Mouse (Mus musculus) heart, postnatal 0 days (tissue): ENCODE data around the gene Olfr556.

Experiments
- CTCF ChIP-seq: IDR thresholded peaks from 2 replicates; pipeline ENCODE4 v1.5.1; 2016; ENCODE audit warnings: antibody characterized with exemption, control low read depth, low read depth
- EP300 ChIP-seq: IDR thresholded peaks from 2 replicates; pipeline ENCODE4 v1.6.1; 2016; ENCODE audit warnings: antibody characterized with exemption, low read depth

- TF ChIP-seq CTCF (no peak), EP300 (no peak)
Observed at GRCm38 (mm10) chr7:102698461-102698860, 33.8 kb downstream of the Olfr556 start.
